8 mouse cellular contexts compared by ENCODE assay signal in the genomic region with DNA sequence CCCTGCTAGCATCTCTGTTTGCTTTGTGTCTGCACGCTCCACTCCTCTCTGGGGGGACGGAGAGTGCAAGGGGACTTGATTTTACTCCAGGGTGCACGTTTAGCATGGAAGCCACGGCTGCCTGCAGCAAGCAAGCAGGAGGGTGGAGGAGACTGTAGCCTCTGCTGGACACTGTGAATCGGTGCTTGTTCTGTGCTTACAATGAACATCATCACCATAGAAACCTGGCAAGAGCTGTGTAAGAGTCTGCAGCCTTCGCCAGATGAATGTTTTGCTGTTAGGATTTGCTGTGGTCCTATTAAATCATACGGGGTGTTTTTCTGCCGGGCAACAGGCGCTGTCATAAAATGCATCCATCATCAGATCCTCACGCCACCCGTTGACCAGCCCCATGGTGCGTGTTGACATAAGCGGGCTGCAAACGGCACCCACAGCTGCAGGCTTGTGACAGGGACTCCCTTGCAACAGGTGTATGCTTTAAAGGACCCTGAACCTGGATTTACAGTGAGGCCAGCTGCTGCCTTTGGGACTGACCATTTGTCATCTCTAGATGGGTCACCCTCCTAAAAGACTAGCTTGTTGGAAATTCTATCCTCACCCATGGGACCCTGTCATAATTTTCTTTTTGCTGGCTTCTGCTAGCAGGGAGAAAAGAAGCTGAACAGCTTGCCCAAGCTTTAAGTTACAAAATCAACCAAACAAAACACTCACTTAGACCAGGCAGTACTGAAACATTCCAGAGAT.
DNase-seq lines count a peak whose midpoint lies in the region; ATAC-seq and TF ChIP-seq lines count a peak whose summit lies in the region.

No protein-coding gene starts in this region.

- DNase-seq in liver, adult 2 months (ENCODE audit: extremely low read depth, low read depth, low spot score): peak; percentile 70
- DNase-seq in liver, embryonic 11.5 days (ENCODE audit: low spot score): no peak
- peak; percentile 54 to 56 for DNase-seq in cerebellum, postnatal 10 days
- peak; percentile 47 to 48 for DNase-seq in layer of hippocampus, postnatal 25 days (ENCODE audit: extremely low spot score in 1 of 2, low spot score in 1 of 2)
- peak; percentile 42 to 67 for DNase-seq in lung, postnatal 4 days
- no peak for DNase-seq in thymus, postnatal 4 days
- DNase-seq in thymus, postnatal 25 days: no peak

- H3K27ac ChIP-seq in liver, adult 2 months (replicated peaks; ENCODE audit: insufficient read depth, low read depth, low read length): peak overlapping the region; percentile 92
- H3K27ac ChIP-seq in liver, embryonic 11.5 days (ENCODE audit: low read depth, low read length): no peak overlapping the region
- peak overlapping the region; percentile 59 for H3K27ac ChIP-seq in hindbrain, embryonic 15.5 days (replicated peaks)

- no peaks in the 10 kb centered on the region for H3K27me3 ChIP-seq in liver, adult 2 months (ENCODE audit: control insufficient read depth, insufficient read depth, low read length)
- H3K27me3 ChIP-seq in liver, embryonic 11.5 days (replicated peaks; ENCODE audit: control insufficient read depth, insufficient read depth, low read length): no peaks in the 10 kb centered on the region
- no peaks in the 10 kb centered on the region for H3K27me3 ChIP-seq in hindbrain, embryonic 15.5 days

- 26% methylated on average over 14 of the region's 14 CpGs for WGBS in liver, adult 2 months
- WGBS in liver, embryonic 11.5 days: 74% methylated on average over 14 of the region's 14 CpGs
- WGBS in hindbrain, embryonic 15.5 days: 29% methylated on average over 14 of the region's 14 CpGs

- H3K79me2 ChIP-seq in liver, adult 2 months (ENCODE audit: control insufficient read depth, insufficient read depth, low read length): no peaks in the 10 kb centered on the region

- no peak overlapping the region for H3K4me2 ChIP-seq in liver, embryonic 11.5 days
- H3K4me2 ChIP-seq in hindbrain, embryonic 15.5 days: peak overlapping the region; percentile 38

- H3K9ac ChIP-seq in liver, adult 2 months (ENCODE audit: low read depth, low read length): peak overlapping the region; percentile 30
- H3K9ac ChIP-seq in liver, embryonic 11.5 days (ENCODE audit: low read depth, low read length): no peak overlapping the region
- no peak overlapping the region for H3K9ac ChIP-seq in hindbrain, embryonic 15.5 days

- ATAC-seq in liver, embryonic 11.5 days (replicated peaks; ENCODE audit: low FRiP score): no peak
- ATAC-seq in hindbrain, embryonic 15.5 days (ENCODE audit: low FRiP score, low read depth): peak; percentile 92

- H3K9me3 ChIP-seq in liver, embryonic 11.5 days (ENCODE audit: control insufficient read depth, low read length): no peaks in the 10 kb centered on the region
- H3K9me3 ChIP-seq in hindbrain, embryonic 15.5 days: no peaks in the 10 kb centered on the region

- no peaks in the 10 kb centered on the region for H3K36me3 ChIP-seq in liver, adult 2 months (ENCODE audit: control insufficient read depth, insufficient read depth, low read length)
- no peaks in the 10 kb centered on the region for H3K36me3 ChIP-seq in liver, embryonic 11.5 days (ENCODE audit: control insufficient read depth, insufficient read depth, low read length)
- no peaks in the 10 kb centered on the region for H3K36me3 ChIP-seq in hindbrain, embryonic 15.5 days

- peaks cover 26% of the 10 kb centered on the region for H3K4me1 ChIP-seq in liver, adult 2 months (ENCODE audit: control insufficient read depth, insufficient read depth, low read length)
- 0 out of 2 replicates have a peak, but pooled peaks cover 4% of the 10 kb centered on the region for H3K4me1 ChIP-seq in liver, embryonic 11.5 days (replicated peaks; ENCODE audit: control insufficient read depth, insufficient read depth, low read length)
- H3K4me1 ChIP-seq in hindbrain, embryonic 15.5 days (replicated peaks): peaks cover 25% of the 10 kb centered on the region

- no peak for TF ChIP-seq POLR2A in liver, adult 2 months (IDR thresholded peaks at IDR 0.05; ENCODE audit: extremely low read depth, insufficient read depth, low read length)

- no peak for TF ChIP-seq CTCF in liver, adult 2 months (IDR thresholded peaks at IDR 0.05; ENCODE audit: low read depth, low read length)

- no peak overlapping the region for H3K4me3 ChIP-seq in liver, adult 2 months (ENCODE audit: insufficient read depth, low read depth, low read length)
- no peak overlapping the region for H3K4me3 ChIP-seq in liver, embryonic 11.5 days (ENCODE audit: low read depth, low read length)
- H3K4me3 ChIP-seq in hindbrain, embryonic 15.5 days: no peak overlapping the region

Comparison
In these comparisons a context has a peak if more than half of its experiments do, and no peak if none do; other contexts are left out.
1. DNase-seq: peak in liver, adult 2 months (single experiment), cerebellum, postnatal 10 days (2 of 2), layer of hippocampus, postnatal 25 days (2 of 2) and lung, postnatal 4 days (2 of 2); none in liver, embryonic 11.5 days (single experiment), thymus, postnatal 4 days (single experiment) and thymus, postnatal 25 days (single experiment).